Mouse (Mus musculus) adrenal gland (tissue): Measurements from ENCODE around the gene Vapb.

Experiments used
- intact Hi-C: fragments of 180-260 bp; cut with DNase I; formaldehyde crosslinking; loops from one replicate; pipeline ENCODE4 v1.15.1; 2025

Vapb gene

GRCm38 (mm10) chr2:173730444-173730966, 6.8 kb upstream of the Vapb start:
- intact Hi-C loops = loop anchor here (10.0 kb wide), 1 partner anchor 146 kb away; no protein-coding TSS in a partner anchor

- intact Hi-C loops = loop anchor here (10.0 kb wide), 1 partner anchor 150 kb away; no protein-coding TSS in a partner anchor
Measured at GRCm38 (mm10) chr2:173734426-173734825, 2.9 kb upstream of the Vapb start.

- intact Hi-C loops = loop anchor here (10.0 kb wide), 1 partner anchor 153 kb away; no protein-coding TSS in a partner anchor
Measured at GRCm38 (mm10) chr2:173738232-173738631, 921 bp downstream of the Vapb start.

GRCm38 (mm10) chr2:173739107-173739506, 1.8 kb downstream of the Vapb start:
- intact Hi-C loops = loop anchor here (10.0 kb wide), 1 partner anchor 154 kb away; no protein-coding TSS in a partner anchor

- intact Hi-C loops = no loop called here
Measured at GRCm38 (mm10) chr2:173742090-173742489, 4.8 kb downstream of the Vapb start.

- intact Hi-C loops = no loop called here
Measured at GRCm38 (mm10) chr2:173742744-173743143, 5.4 kb downstream of the Vapb start.

- intact Hi-C loops = no loop called here
Measured at GRCm38 (mm10) chr2:173744070-173744815, 6.9 kb downstream of the Vapb start.

GRCm38 (mm10) chr2:173748961-173749659, 11.8 kb downstream of the Vapb start:
- intact Hi-C loops = no loop called here

- intact Hi-C loops = no loop called here
Measured at GRCm38 (mm10) chr2:173755433-173756144, 18.3 kb downstream of the Vapb start.

- intact Hi-C loops = no loop called here
Measured at GRCm38 (mm10) chr2:173757624-173758155, 20.4 kb downstream of the Vapb start.

- intact Hi-C loops = no loop called here
Measured at GRCm38 (mm10) chr2:173760607-173761006, 23.3 kb downstream of the Vapb start.

- intact Hi-C loops = no loop called here
Measured at GRCm38 (mm10) chr2:173764629-173765028, 27.3 kb downstream of the Vapb start.

GRCm38 (mm10) chr2:173767959-173768595, 30.8 kb downstream of the Vapb start:
- intact Hi-C loops = no loop called here

GRCm38 (mm10) chr2:173769183-173769582, 31.9 kb downstream of the Vapb start:
- intact Hi-C loops = no loop called here

GRCm38 (mm10) chr2:173770620-173771019, 33.3 kb downstream of the Vapb start:
- intact Hi-C loops = no loop called here

- intact Hi-C loops = no loop called here
Measured at GRCm38 (mm10) chr2:173771706-173772105, 34.4 kb downstream of the Vapb start.

GRCm38 (mm10) chr2:173775556-173775955, 38.2 kb downstream of the Vapb start:
- intact Hi-C loops = no loop called here

- intact Hi-C loops = no loop called here
Measured at GRCm38 (mm10) chr2:173776108-173776507, 38.8 kb downstream of the Vapb start.

GRCm38 (mm10) chr2:173780931-173781330, 43.6 kb downstream of the Vapb start:
- intact Hi-C loops = loop anchor here (10.0 kb wide), 1 partner anchor 196 kb away; no protein-coding TSS in a partner anchor

GRCm38 (mm10) chr2:173784366-173784765, 47.1 kb downstream of the Vapb start:
- intact Hi-C loops = loop anchor here (10.0 kb wide), 1 partner anchor 200 kb away; no protein-coding TSS in a partner anchor
